Mouse (Mus musculus) neural tube, embryonic 11.5 days (tissue): Measurements from ENCODE around the gene Rnf32. TPM values are rescaled to one million over a fixed set of nuclear protein-coding genes. Genes with fewer than 3 reads are reported as not detected.

Experiments
- ATAC-seq: fragments of 200-750 bp; cut with Nextera tagmentation; 2 replicates; pipeline ENCODE4 v1.8.0; 2017; ENCODE audit warnings: moderate number of reproducible peaks, mild to moderate bottlenecking, moderate TSS enrichment, moderate library complexity; ENCODE audit not compliant: insufficient read depth, low FRiP score, low TSS enrichment
- DNase-seq: peaks from one replicate; pipeline ENCODE4 v3.0.0-alpha.2; 2015; ENCODE audit warnings: low spot score
- H3K27ac ChIP-seq: fragments of 300-500 bp; sonication (generic); 2 replicates; pipeline ENCODE4 v1.5.1; 2014; ENCODE audit warnings: low read depth, mild to moderate bottlenecking, low read length
- H3K27me3 ChIP-seq: fragments of 300-500 bp; sonication (generic); 2 replicates; pipeline ENCODE4 v1.6.1; 2014; ENCODE audit warnings: mild to moderate bottlenecking, low read length, mixed read lengths; ENCODE audit not compliant: control insufficient read depth, insufficient read depth
- H3K36me3 ChIP-seq: fragments of 300-500 bp; sonication (generic); 2 replicates; pipeline ENCODE4 v1.6.1; 2014; ENCODE audit warnings: mild to moderate bottlenecking, low read length, moderate library complexity, mixed read lengths; ENCODE audit not compliant: control insufficient read depth, insufficient read depth
- H3K4me1 ChIP-seq: fragments of 300-500 bp; sonication (generic); 2 replicates; pipeline ENCODE4 v1.6.1; 2014; ENCODE audit warnings: low read length, mixed read lengths; ENCODE audit not compliant: control insufficient read depth, insufficient read depth
- H3K4me2 ChIP-seq: fragments of 300-500 bp; sonication (generic); 2 replicates; pipeline ENCODE4 v1.6.1; 2014; ENCODE audit warnings: low read depth, mild to moderate bottlenecking, moderate library complexity
- H3K4me3 ChIP-seq: fragments of 300-500 bp; sonication (generic); 2 replicates; pipeline ENCODE4 v1.5.1; 2014; ENCODE audit warnings: low read depth, low read length
- H3K9ac ChIP-seq: fragments of 300-500 bp; sonication (generic); 2 replicates; pipeline ENCODE4 v1.6.1; 2014; ENCODE audit warnings: mild to moderate bottlenecking, low read length
- H3K9me3 ChIP-seq: fragments of 300-500 bp; sonication (generic); 2 replicates; pipeline ENCODE4 v1.6.1; 2016; ENCODE audit warnings: low read length; ENCODE audit not compliant: control insufficient read depth
- WGBS: fragments of 180-500 bp; shearing (Covaris S2); extraction: QIAGEN DNeasy Blood & Tissue Kit; methylation state at CpG from one replicate; pipeline ENCODE4 v1.1.7; 2014; 5-methylcytosine and 5-hydroxymethylcytosine counted together
- polyA plus RNA-seq: library from polyadenylated mRNA; unstranded; fragments of >200 nt; fragmentation: Nextera tagmentation; extraction: Ambion mirVana; gene quantifications from 2 replicates; pipeline ENCODE4 v1.2.1, GENCODE M21; 2014

The Rnf32 gene
- polyA plus RNA-seq, 1 experiment from 2014 or later = 7.9 TPM

DNA sequence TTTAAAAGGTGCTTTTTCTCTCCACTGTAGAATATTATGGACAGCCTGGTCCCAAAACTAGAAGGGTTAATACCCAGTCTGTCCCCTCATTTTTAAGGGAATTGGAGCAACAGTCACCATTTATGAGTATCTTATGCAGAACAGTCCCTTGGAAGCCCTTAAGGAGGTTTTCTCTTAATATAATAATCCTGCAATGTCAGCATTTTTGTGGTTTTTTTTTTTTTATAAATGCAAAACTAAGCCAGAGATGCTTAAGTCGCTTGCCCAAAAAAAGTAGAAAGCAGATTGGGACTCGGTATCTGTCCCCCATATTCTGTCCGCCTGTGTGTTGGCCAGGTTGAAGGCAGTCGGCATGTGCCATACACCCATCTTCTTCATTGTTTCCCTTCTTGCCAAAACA is 1.4 kb downstream of the Rnf32 start:
- Histone ChIP-seq H3K27me3 (no peaks in the 10 kb centered on the region), H3K27ac (no peak overlapping the region), H3K4me3 (no peak overlapping the region), H3K36me3 (no peaks in the 10 kb centered on the region), H3K4me2 (no peak overlapping the region), H3K9ac (no peak overlapping the region), H3K9me3 (no peaks in the 10 kb centered on the region), H3K4me1 (peaks cover 3% of the 10 kb centered on the region; the same call in 1 of the 2 replicates)
- ATAC-seq (no peak), DNase-seq (no peak)
- 92% methylated on average over 4 of the region's 4 CpGs for WGBS

- H3K9me3 ChIP-seq = no peaks in the 10 kb centered on the region
- no peak for DNase-seq
- H3K4me1 ChIP-seq = peaks cover 3% of the 10 kb centered on the region; the same call in 1 of the 2 replicates
- H3K27ac ChIP-seq = no peak overlapping the region
- H3K27me3 ChIP-seq = no peaks in the 10 kb centered on the region
- no peak overlapping the region for H3K9ac ChIP-seq
- H3K4me2 ChIP-seq = no peak overlapping the region
- WGBS = 74% methylated on average over 4 of the region's 4 CpGs
- ATAC-seq = no peak
- no peak overlapping the region for H3K4me3 ChIP-seq
- H3K36me3 ChIP-seq = no peaks in the 10 kb centered on the region
Observed at GRCm38 (mm10) chr5:29198960-29199488, 3.2 kb downstream of the Rnf32 start.

DNA sequence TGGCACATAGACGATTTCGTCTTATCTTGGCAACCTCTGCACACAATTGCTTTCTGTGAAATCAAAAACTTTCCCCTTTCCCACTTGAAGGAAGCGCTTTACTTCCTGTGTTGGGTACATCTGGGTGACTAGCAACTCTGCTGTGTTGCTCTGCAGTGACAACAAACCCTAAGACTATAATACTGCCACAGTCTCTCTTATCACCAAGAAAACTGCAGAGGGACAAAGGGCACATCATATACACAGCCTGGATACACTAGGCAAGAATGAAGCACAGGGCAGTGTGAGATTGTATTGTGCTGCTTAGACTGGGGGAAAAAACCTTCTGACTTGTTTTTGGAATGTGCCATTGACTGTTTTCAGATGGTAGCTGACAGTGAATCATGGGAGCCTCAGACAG is 4.1 kb downstream of the Rnf32 start:
- peaks cover 3% of the 10 kb centered on the region; the same call in 1 of the 2 replicates for H3K4me1 ChIP-seq
- H3K27me3 ChIP-seq = no peaks in the 10 kb centered on the region
- H3K36me3 ChIP-seq = no peaks in the 10 kb centered on the region
- H3K4me2 ChIP-seq = no peak overlapping the region
- no peak overlapping the region for H3K9ac ChIP-seq
- DNase-seq (no peak), ATAC-seq (no peak)
- 85% methylated on average over 3 of the region's 3 CpGs for WGBS
- no peak overlapping the region for H3K4me3 ChIP-seq
- H3K27ac ChIP-seq = no peak overlapping the region
- H3K9me3 ChIP-seq = no peaks in the 10 kb centered on the region

GRCm38 (mm10) chr5:29205690-29206089 is 9.9 kb downstream of the Rnf32 start:
- Histone ChIP-seq H3K9me3 (no peaks in the 10 kb centered on the region), H3K27me3 (no peaks in the 10 kb centered on the region), H3K27ac (no peak overlapping the region), H3K9ac (no peak overlapping the region), H3K36me3 (no peaks in the 10 kb centered on the region), H3K4me3 (no peak overlapping the region), H3K4me1 (no peaks in the 10 kb centered on the region), H3K4me2 (no peak overlapping the region)
- ATAC-seq (no peak), DNase-seq (no peak)
- WGBS = 88% methylated on average over 5 of the region's 5 CpGs

GRCm38 (mm10) chr5:29211980-29212555 is 16.3 kb downstream of the Rnf32 start:
- 43% methylated on average over 4 of the region's 4 CpGs for WGBS
- ATAC-seq = no peak

GRCm38 (mm10) chr5:29217997-29218396 is 22.2 kb downstream of the Rnf32 start:
- H3K36me3 ChIP-seq = no peaks in the 10 kb centered on the region
- WGBS = 91% methylated on average over 3 of the region's 3 CpGs

More at GRCm38 (mm10) chr5:29211980-29212555, 16.3 kb downstream of the Rnf32 start:
- Histone ChIP-seq H3K4me1 (no peaks in the 10 kb centered on the region), H3K9ac (no peak overlapping the region), H3K36me3 (no peaks in the 10 kb centered on the region), H3K27me3 (no peaks in the 10 kb centered on the region), H3K9me3 (no peaks in the 10 kb centered on the region), H3K4me2 (no peak overlapping the region), H3K4me3 (no peak overlapping the region), H3K27ac (no peak overlapping the region)
- DNase-seq = no peak

GRCm38 (mm10) chr5:29224089-29224488 is 28.3 kb downstream of the Rnf32 start:
- DNase-seq = no peak
- Histone ChIP-seq H3K4me1 (no peaks in the 10 kb centered on the region), H3K9ac (no peak overlapping the region), H3K36me3 (no peaks in the 10 kb centered on the region), H3K4me3 (no peak overlapping the region), H3K27ac (no peak overlapping the region), H3K27me3 (no peaks in the 10 kb centered on the region), H3K4me2 (no peak overlapping the region), H3K9me3 (no peaks in the 10 kb centered on the region)
- 93% methylated on average over 7 of the region's 7 CpGs for WGBS
- ATAC-seq = no peak

More at GRCm38 (mm10) chr5:29217997-29218396, 22.2 kb downstream of the Rnf32 start:
- DNase-seq (no peak), ATAC-seq (no peak)
- no peak overlapping the region for H3K27ac ChIP-seq
- H3K9me3 ChIP-seq = no peaks in the 10 kb centered on the region
- no peaks in the 10 kb centered on the region for H3K4me1 ChIP-seq
- no peak overlapping the region for H3K9ac ChIP-seq
- no peak overlapping the region for H3K4me3 ChIP-seq
- H3K27me3 ChIP-seq = no peaks in the 10 kb centered on the region
- H3K4me2 ChIP-seq = no peak overlapping the region

DNA sequence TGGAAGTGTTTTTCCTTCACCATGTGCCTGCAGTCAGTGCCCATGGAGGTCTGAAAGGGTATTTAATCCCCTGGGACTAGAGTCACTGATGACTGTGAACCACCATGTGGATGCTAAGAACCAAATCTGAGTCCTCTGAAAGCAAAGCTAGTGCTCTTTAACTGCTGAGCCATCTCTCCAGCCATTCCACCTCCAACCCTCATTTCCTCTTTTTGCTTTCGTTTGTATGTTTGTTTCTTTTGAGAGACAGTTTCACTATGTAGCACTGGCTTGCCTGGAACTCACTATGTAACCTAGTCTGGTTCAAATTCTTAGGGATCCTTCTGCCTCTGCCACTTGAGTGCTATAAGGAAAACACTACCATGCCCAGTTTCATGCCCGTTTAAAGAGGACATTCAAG is 34.7 kb downstream of the Rnf32 start:
- no peak overlapping the region for H3K4me2 ChIP-seq
- H3K27me3 ChIP-seq = no peaks in the 10 kb centered on the region
- DNase-seq (no peak), ATAC-seq (no peak)
- H3K9ac ChIP-seq = no peak overlapping the region
- H3K36me3 ChIP-seq = no peaks in the 10 kb centered on the region
- no peaks in the 10 kb centered on the region for H3K4me1 ChIP-seq
- no peaks in the 10 kb centered on the region for H3K9me3 ChIP-seq
- H3K27ac ChIP-seq = no peak overlapping the region
- WGBS = 80% methylated on average over 2 of the region's 2 CpGs
- H3K4me3 ChIP-seq = no peak overlapping the region

- Histone ChIP-seq H3K27me3 (no peaks in the 10 kb centered on the region), H3K36me3 (no peaks in the 10 kb centered on the region), H3K27ac (no peak overlapping the region), H3K9me3 (no peaks in the 10 kb centered on the region), H3K4me3 (no peak overlapping the region), H3K4me1 (no peaks in the 10 kb centered on the region), H3K9ac (no peak overlapping the region), H3K4me2 (no peak overlapping the region)
- ATAC-seq (no peak), DNase-seq (no peak)
Observed at GRCm38 (mm10) chr5:29238379-29238778, 42.6 kb downstream of the Rnf32 start.
